ENCODE assay signal across 14 mouse cellular contexts in the genomic region with DNA sequence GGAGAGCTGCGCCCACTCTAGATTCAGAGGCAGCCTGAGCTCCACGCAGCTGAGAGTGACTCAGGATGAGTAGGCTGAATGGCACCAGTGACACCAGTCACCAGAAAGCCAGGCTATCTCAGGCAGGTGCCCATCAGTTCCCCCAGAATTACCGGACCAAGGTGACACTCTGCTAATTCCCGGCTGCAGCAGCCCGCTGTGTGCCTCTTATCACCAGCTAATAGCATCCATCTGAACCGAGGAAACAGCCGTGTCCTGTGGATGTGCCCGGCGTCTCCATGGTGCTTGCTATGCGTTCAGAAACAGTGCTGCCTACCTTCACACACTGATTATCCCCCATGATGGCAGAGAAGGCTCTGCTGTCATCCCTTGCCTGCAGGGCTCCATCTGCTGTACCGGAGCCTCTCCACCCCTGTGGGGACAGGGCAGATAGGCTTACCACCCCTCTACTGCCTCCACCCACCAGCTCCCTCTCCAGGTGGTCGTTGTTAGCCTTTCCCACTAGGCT.
DNase-seq lines count a peak whose midpoint lies in the region; ATAC-seq lines count a peak whose summit lies in the region.
"Had no signal": no experiment of that assay in that cellular context is flagged by ENCODE, and none has a peak within 500 bp of the region (broad histone marks: within the 10 kb centered on the region; RNA-seq: fewer than 3 reads in every experiment).

No protein-coding gene starts in this region.

- 69% methylated on average over 12 of the region's 12 CpGs for WGBS in forebrain, embryonic 12.5 days
- WGBS in forebrain, embryonic 16.5 days, result 64% methylated on average over 12 of the region's 12 CpGs
- 59% methylated on average over 12 of the region's 12 CpGs for WGBS in limb, embryonic 12.5 days
- 67% methylated on average over 12 of the region's 12 CpGs for WGBS in limb, embryonic 10.5 days
- 40% methylated on average over 12 of the region's 12 CpGs for WGBS in hindbrain, embryonic 14.5 days
- WGBS in neural tube, embryonic 12.5 days, result 45% methylated on average over 12 of the region's 12 CpGs

- H3K4me2 ChIP-seq in forebrain, embryonic 12.5 days, result no peak overlapping the region
- H3K4me2 ChIP-seq in forebrain, embryonic 16.5 days (ENCODE audit: low read length), result no peak overlapping the region
- H3K4me2 ChIP-seq in limb, embryonic 12.5 days, result no peak overlapping the region
- no peak overlapping the region for H3K4me2 ChIP-seq in hindbrain, embryonic 14.5 days (replicated peaks)
- H3K4me2 ChIP-seq in neural tube, embryonic 12.5 days (replicated peaks), result no peak overlapping the region
- H3K4me2 ChIP-seq: limb, embryonic 13.5 days had no signal

- no peak overlapping the region for H3K4me3 ChIP-seq in forebrain, embryonic 12.5 days (replicated peaks)
- H3K4me3 ChIP-seq in forebrain, embryonic 16.5 days (replicated peaks; ENCODE audit: low read length), result no peak overlapping the region
- H3K4me3 ChIP-seq in limb, embryonic 12.5 days (replicated peaks), result no peak overlapping the region
- no peak overlapping the region for H3K4me3 ChIP-seq in limb, embryonic 10.5 days
- no peak overlapping the region for H3K4me3 ChIP-seq in hindbrain, embryonic 14.5 days (replicated peaks; ENCODE audit: low read length)
- no peak overlapping the region for H3K4me3 ChIP-seq in neural tube, embryonic 12.5 days
- H3K4me3 ChIP-seq: limb, embryonic 13.5 days; myocyte had no signal

- H3K4me1 ChIP-seq in forebrain, embryonic 12.5 days, result peaks cover 41% of the 10 kb centered on the region
- H3K4me1 ChIP-seq in forebrain, embryonic 16.5 days (replicated peaks; ENCODE audit: control insufficient read depth, insufficient read depth, low read length), result peaks cover 26% of the 10 kb centered on the region
- H3K4me1 ChIP-seq in limb, embryonic 12.5 days (replicated peaks), result peaks cover 27% of the 10 kb centered on the region
- peaks cover 47% of the 10 kb centered on the region for H3K4me1 ChIP-seq in limb, embryonic 10.5 days
- H3K4me1 ChIP-seq in hindbrain, embryonic 14.5 days (replicated peaks; ENCODE audit: control insufficient read depth, insufficient read depth, low read length), result peaks cover 60% of the 10 kb centered on the region
- H3K4me1 ChIP-seq in neural tube, embryonic 12.5 days, result peaks cover 58% of the 10 kb centered on the region

- H3K27ac ChIP-seq in forebrain, embryonic 12.5 days, result peak overlapping the region; percentile 10; the same call in 1 of the 2 replicates
- H3K27ac ChIP-seq in forebrain, embryonic 16.5 days (ENCODE audit: low read length), result no peak overlapping the region
- H3K27ac ChIP-seq in limb, embryonic 12.5 days, result no peak overlapping the region
- H3K27ac ChIP-seq in limb, embryonic 10.5 days, result no peak overlapping the region
- H3K27ac ChIP-seq in hindbrain, embryonic 14.5 days, result peak overlapping the region; percentile 83
- H3K27ac ChIP-seq in neural tube, embryonic 12.5 days, result peak overlapping the region; percentile 57
- H3K27ac ChIP-seq: limb, embryonic 13.5 days had no signal

- H3K9me3 ChIP-seq in forebrain, embryonic 12.5 days, result no peaks in the 10 kb centered on the region
- no peaks in the 10 kb centered on the region for H3K9me3 ChIP-seq in forebrain, embryonic 16.5 days (ENCODE audit: control insufficient read depth, low read length)
- no peaks in the 10 kb centered on the region for H3K9me3 ChIP-seq in limb, embryonic 12.5 days
- H3K9me3 ChIP-seq in limb, embryonic 10.5 days (replicated peaks), result no peaks in the 10 kb centered on the region
- H3K9me3 ChIP-seq in hindbrain, embryonic 14.5 days (ENCODE audit: control insufficient read depth, low read length), result no peaks in the 10 kb centered on the region
- no peaks in the 10 kb centered on the region for H3K9me3 ChIP-seq in neural tube, embryonic 12.5 days
- H3K9me3 ChIP-seq: limb, embryonic 13.5 days had no signal

- DNase-seq in limb, embryonic 10.5 days (ENCODE audit: low spot score), result no peak
- DNase-seq in hindbrain, embryonic 14.5 days (ENCODE audit: low spot score), result no peak
- DNase-seq in thymus, postnatal 36 days, result no peak
- DNase-seq in kidney, postnatal 4 days, result no peak
- DNase-seq: B cell, adult 2 months; kidney, adult 11 months; liver, postnatal 0 days; lung, postnatal 4 days had no signal

- ATAC-seq in forebrain, embryonic 12.5 days (ENCODE audit: low FRiP score), result no peak
- ATAC-seq in forebrain, embryonic 16.5 days, result no peak
- ATAC-seq in limb, embryonic 12.5 days (ENCODE audit: insufficient number of reproducible peaks, insufficient read depth, low FRiP score, low TSS enrichment, low read depth), result no peak
- no peak for ATAC-seq in hindbrain, embryonic 14.5 days (ENCODE audit: low FRiP score)
- ATAC-seq in neural tube, embryonic 12.5 days (ENCODE audit: low FRiP score, low read depth), result no peak
- ATAC-seq: liver, postnatal 0 days had no signal

- no peaks in the 10 kb centered on the region for H3K36me3 ChIP-seq in forebrain, embryonic 12.5 days (replicated peaks)
- no peaks in the 10 kb centered on the region for H3K36me3 ChIP-seq in forebrain, embryonic 16.5 days (ENCODE audit: control insufficient read depth, insufficient read depth)
- no peaks in the 10 kb centered on the region for H3K36me3 ChIP-seq in limb, embryonic 12.5 days
- H3K36me3 ChIP-seq in limb, embryonic 10.5 days, result no peaks in the 10 kb centered on the region
- H3K36me3 ChIP-seq in hindbrain, embryonic 14.5 days (replicated peaks; ENCODE audit: control insufficient read depth, insufficient read depth), result no peaks in the 10 kb centered on the region
- H3K36me3 ChIP-seq in neural tube, embryonic 12.5 days, result no peaks in the 10 kb centered on the region
- H3K36me3 ChIP-seq: limb, embryonic 13.5 days had no signal

- H3K27me3 ChIP-seq in forebrain, embryonic 12.5 days, result no peaks in the 10 kb centered on the region
- no peaks in the 10 kb centered on the region for H3K27me3 ChIP-seq in forebrain, embryonic 16.5 days (replicated peaks; ENCODE audit: control insufficient read depth, insufficient read depth, low read length)
- H3K27me3 ChIP-seq in limb, embryonic 12.5 days, result 0 out of 2 replicates have a peak, but pooled peaks cover 5% of the 10 kb centered on the region
- H3K27me3 ChIP-seq in limb, embryonic 10.5 days (ENCODE audit: low read depth, poor library complexity, severe bottlenecking), result 0 out of 2 replicates have a peak, but pooled peaks cover 5% of the 10 kb centered on the region
- H3K27me3 ChIP-seq in hindbrain, embryonic 14.5 days (ENCODE audit: control insufficient read depth, insufficient read depth, low read length), result no peaks in the 10 kb centered on the region
- no peaks in the 10 kb centered on the region for H3K27me3 ChIP-seq in neural tube, embryonic 12.5 days (replicated peaks)

- H3K9ac ChIP-seq in forebrain, embryonic 12.5 days, result no peak overlapping the region
- no peak overlapping the region for H3K9ac ChIP-seq in forebrain, embryonic 16.5 days (replicated peaks; ENCODE audit: low read depth, low read length)
- H3K9ac ChIP-seq in limb, embryonic 12.5 days (replicated peaks), result 0 out of 2 replicates have a peak overlapping the region, but pooled peaks have one; percentile 27
- no peak overlapping the region for H3K9ac ChIP-seq in hindbrain, embryonic 14.5 days
- no peak overlapping the region for H3K9ac ChIP-seq in neural tube, embryonic 12.5 days
- H3K9ac ChIP-seq: limb, embryonic 13.5 days; liver, postnatal 0 days had no signal

Comparison
In these comparisons a context has a peak if more than half of its experiments do, and no peak if none do; other contexts are left out.
1. H3K27ac ChIP-seq: peak in forebrain, embryonic 12.5 days (single experiment), hindbrain, embryonic 14.5 days (single experiment) and neural tube, embryonic 12.5 days (single experiment); none in forebrain, embryonic 16.5 days (single experiment), limb, embryonic 12.5 days (single experiment) and limb, embryonic 10.5 days (single experiment).